Mouse (Mus musculus) NIH3T3 (cell line): Measurements from ENCODE around the gene Brip1.

Experiments
- DNase-seq: peaks from one replicate; pipeline ENCODE4 v3.0.0-alpha.2; 2012; ENCODE audit warnings: low read depth

Brip1 gene

DNA sequence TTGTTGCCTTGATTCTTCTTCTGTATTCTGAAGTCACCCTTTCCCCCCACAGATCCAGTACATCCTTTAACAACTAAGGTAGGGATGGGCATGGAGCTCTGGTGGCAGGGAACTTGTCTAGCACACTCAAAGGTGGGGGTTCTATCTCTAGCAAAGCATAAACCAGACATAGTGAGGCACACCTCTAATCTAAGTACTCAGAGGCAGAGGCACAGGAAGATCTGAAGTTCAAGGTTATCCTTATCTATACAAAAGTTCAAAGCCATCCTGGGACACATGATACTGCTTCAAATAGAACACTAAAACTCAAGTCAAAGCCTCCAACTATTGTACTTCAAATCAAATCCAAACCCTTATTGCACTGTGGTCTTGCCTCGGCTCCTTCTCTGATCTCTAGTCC lies 85.0 kb downstream of the Brip1 start:
- no peak for DNase-seq

GRCm38 (mm10) chr11:86107276-86107675 lies 93.7 kb downstream of the Brip1 start:
- DNase-seq, result no peak

DNA sequence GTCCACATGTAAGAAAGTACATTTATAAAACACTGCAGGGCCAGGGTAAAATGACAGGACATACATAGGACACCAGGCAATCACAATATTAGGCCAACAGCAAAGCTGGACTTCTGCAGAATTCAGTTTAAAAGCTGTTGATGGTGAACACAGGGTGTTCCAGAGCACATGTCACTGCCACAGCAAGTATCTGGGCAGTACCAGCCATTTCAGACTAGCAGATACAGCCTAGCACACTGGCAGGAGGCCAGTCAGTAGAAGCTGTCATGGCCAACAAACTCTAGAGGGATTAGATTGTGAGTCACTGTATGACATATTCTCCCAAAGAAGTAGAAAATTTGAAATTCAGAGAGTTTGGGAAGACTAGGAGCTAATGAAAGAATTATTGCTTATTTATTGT lies 94.4 kb downstream of the Brip1 start:
- peak; percentile 37 for DNase-seq

- DNase-seq, result no peak
Observed at GRCm38 (mm10) chr11:86101191-86101590, 99.8 kb downstream of the Brip1 start.

- DNase-seq, result no peak
Observed at GRCm38 (mm10) chr11:86099341-86099740, 101.7 kb downstream of the Brip1 start.

- no peak for DNase-seq
Observed at GRCm38 (mm10) chr11:86088815-86089214, 112.2 kb downstream of the Brip1 start.

DNA sequence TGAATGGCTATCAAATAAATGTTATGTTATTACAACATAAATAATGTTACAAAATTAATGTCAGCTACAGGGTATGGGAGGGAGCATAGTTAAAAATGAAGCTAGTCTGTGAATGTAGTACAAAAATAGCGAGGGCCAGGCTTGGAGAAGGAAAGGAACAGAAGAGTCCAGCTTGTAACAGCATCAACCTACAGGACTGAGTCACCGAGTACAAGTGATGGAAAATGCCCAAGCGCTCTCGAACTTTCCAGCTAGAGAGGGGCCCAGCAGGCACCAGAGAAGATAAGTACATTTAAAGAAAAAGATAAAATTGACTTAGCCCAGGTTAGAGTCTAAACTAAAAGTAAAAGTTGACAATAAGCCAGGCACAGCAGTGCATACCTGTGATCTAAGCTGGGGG lies 116.5 kb downstream of the Brip1 start:
- peak; percentile 13 for DNase-seq

- DNase-seq, result no peak
Observed at GRCm38 (mm10) chr11:86078025-86078424, 123.0 kb downstream of the Brip1 start.

DNA sequence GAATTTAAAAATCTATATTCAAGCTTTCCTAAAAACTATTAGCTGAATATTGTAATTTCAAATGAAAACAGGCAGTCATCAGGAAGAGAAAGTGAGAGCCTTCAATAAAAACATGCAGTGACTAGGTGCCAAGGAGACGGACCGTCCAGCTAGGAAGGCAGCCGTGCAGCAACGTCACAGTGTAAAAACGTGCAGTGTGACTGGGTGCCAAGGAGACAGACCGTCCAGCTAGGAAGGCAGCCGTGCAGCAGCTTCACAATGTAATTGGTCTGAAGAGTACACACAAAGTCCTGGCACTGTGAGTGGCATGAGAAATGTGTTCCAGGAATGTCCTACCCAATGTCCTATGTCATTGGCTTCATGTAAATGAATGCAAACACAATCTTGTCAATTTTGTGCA lies 124.0 kb downstream of the Brip1 start:
- no peak for DNase-seq

- no peak for DNase-seq
Observed at GRCm38 (mm10) chr11:86076403-86076802, 124.6 kb downstream of the Brip1 start.

- no peak for DNase-seq
Observed at GRCm38 (mm10) chr11:86075371-86075770, 125.6 kb downstream of the Brip1 start.

DNA sequence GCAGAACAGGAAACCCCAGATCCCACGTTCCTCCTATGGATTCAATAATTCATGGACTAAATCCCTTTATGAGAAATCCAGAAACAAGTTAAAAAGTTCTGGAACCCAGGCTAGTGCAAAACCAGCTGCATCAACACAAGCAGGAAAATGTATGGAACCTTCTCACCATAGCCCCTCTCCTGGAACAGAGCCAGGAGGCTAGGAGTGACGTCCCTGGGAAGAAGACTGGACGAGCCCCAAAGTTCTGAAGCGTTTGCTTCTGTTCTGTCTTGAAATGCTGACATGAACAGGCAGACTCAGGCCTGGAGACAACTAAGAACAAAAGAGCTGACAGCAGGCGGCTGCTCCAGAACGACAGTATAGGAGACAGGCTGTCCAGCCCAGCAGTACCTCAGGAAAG lies 132.3 kb downstream of the Brip1 start:
- no peak for DNase-seq

- peak; percentile 81 for DNase-seq
Observed at GRCm38 (mm10) chr11:86067154-86067553, 133.8 kb downstream of the Brip1 start.

DNA sequence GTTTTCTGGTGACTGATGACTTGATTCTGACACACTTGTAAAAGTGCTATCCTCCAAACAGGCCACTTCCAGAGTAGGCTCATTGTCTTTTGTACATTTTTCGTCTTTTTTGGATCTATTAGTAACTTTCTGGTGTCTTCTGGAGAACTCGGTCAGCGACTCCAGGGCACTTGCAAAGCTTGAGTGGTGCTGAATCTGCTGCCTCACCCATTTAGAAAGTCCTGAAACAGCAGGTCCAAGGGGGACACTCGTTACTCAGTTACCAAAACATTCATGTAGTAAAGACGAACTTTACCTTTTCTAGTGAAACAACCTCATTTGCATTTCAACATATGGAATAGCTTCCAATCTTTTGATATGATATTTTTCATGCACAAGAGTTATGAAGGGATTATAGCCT lies 136.1 kb downstream of the Brip1 start:
- no peak for DNase-seq

DNA sequence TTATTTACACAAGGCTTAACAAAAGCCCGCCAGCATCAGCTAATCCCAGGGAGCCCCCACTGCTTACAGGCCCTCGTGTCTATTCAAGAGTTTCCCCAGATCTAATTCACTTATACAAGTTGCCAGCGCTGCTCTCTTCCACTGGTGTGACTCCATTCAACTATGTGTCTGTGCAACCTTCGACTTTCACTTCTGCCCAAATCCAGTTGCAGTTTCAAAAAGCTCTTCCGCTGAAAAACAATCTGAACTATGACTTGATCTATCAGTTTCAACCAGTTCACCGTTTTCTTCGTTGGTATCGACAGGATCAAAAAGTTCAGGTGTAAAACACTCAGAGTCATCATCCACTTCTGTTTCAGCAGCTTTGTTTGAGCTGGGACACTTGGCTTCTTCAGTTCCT lies 139.8 kb downstream of the Brip1 start:
- no peak for DNase-seq

DNA sequence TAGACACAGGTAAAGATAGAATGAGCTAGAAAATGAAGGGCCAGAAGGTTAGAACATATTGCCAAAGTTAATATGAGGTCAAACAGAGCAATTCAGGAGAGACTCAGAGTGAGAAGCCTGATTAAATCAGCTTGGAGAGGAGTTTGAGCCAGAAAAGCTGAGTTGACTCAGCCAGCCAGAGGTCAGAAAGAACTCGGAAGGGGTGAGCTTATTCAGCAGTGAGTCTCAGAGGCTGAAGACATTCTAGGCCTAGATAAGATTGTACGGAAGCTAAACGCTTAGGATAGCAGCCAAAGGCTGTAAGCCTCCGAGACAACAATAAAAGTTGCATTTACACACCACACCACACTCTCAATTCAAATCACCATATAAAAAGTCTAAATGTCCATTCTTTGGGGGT lies 141.9 kb downstream of the Brip1 start:
- DNase-seq, result peak; percentile 76

- no peak for DNase-seq
Observed at GRCm38 (mm10) chr11:86055806-86056205, 145.2 kb downstream of the Brip1 start.

- peak; percentile 68 for DNase-seq
Observed at GRCm38 (mm10) chr11:86051383-86051782, 149.6 kb downstream of the Brip1 start.

DNA sequence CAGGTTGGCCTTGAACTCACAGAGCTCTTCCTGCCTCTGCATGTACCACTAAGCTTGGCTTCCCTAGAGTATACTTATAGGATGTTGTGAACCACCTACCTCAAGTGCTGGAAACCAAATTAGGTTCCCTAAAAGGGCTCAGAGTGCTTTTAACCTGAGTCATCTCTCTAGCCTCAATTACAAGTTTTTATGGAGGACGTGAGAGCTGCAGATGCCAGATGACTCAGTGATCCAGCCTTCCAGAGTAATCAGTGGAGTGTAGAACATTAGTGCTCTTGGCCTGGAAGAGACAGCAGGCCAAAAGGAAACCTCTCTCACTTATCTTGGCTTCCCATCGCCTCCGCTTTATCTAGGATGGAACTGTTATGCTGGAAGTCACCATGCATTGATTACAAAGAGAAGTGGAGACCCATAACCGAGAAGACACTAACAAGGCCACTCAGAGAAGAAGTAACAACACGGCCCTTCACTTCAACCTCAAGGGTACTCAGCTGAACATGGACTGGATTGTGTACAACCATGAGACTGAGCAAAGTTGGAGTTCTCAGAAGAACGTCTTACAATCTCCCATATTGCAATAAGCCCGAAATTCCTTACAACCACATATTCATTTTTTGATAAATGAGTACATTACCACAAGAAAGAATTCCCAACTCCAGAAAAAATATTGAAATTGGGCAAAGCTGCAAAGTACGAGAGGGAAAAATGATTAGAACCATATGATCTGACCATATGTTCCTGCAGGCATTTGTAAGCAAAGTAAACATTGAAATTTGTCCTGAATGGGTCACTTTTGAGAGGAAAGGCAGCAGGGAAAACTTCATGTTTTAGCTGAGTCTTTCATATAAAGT lies 150.3 kb downstream of the Brip1 start:
- peak; percentile 89 for DNase-seq

DNA sequence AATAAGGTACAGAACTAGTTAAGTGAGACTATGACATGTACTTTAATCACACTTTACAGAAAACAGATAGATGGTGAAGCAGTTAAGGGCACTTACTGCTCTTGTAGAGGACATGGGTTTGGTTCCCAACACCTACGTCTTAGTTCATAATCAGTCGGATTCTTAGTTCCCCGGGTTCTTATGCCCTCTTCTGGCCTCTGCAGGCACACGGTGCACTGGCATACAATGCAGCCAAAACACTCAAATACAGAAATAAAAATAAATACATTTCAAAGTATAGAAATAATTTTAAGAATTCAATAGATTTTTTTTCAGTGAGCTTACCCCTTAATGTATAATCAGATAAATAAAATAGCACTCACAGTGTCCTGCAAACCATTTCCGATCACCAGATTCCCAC lies 161.0 kb downstream of the Brip1 start:
- DNase-seq, result no peak

GRCm38 (mm10) chr11:86039355-86039754 lies 161.6 kb downstream of the Brip1 start:
- no peak for DNase-seq

DNA sequence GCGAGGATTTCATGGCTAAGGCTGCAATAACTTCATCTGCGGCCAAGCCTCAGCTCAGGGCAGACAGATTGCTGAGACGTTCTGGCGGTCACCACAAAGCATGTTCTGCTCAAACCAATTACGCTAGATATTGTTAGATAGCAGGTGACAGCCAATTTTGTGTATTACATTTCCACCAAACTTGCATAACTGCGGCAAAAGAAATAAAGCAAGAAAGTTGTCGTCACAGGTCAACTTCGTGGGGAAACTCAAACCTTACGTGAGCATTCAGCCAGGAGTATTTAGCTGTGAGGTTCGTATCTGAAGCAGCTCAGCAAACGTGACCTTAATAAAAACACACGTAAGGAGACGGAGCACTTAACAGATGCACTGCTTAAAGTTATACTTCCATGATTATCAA lies 162.3 kb downstream of the Brip1 start:
- DNase-seq, result no peak

DNA sequence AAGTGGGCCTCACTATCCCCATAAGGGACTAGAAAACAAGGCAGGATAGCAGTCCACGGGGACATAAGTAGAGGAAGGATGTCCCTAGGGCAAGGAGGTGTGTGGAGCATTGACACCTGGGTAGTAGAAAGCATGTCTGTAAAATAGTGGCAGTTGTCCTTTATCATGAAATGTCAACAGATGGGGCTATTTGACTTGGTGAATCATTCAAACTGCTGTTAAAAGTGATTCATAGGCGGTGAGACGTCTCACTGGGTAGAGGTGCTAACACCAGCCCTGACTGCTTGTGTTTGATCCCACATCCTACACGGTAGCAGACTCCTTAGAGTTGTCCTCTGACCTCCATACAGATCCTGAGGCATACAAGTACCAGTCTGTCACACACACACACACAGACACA lies 168.1 kb downstream of the Brip1 start:
- DNase-seq, result peak; percentile 57

DNA sequence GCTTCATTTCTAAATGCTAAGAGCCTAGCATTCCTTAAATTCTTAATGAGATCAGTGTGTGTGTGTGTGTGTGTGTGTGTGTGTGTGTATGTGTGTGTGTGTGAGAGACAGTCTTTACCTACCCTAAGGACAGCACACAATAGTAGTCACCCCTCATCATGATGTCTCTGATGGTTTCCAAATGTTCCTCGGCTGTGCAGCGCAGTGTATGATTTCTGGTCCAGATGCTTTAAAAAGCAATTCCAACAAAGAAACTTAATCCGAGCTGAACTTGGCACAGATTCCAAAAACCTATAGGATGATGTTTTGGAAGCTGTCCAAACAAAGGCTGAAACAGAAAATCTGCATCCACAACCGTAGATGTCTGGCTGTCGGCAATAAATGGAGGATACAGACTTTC lies 173.0 kb downstream of the Brip1 start:
- DNase-seq, result no peak
